Mouse (Mus musculus): ENCODE measurements around the gene Gm6502.
"Not testable (repeated sequence)": the region's sequence is repeated elsewhere in the genome, so short reads cannot be mapped to it uniquely, and the experiment has no call there.

DNA sequence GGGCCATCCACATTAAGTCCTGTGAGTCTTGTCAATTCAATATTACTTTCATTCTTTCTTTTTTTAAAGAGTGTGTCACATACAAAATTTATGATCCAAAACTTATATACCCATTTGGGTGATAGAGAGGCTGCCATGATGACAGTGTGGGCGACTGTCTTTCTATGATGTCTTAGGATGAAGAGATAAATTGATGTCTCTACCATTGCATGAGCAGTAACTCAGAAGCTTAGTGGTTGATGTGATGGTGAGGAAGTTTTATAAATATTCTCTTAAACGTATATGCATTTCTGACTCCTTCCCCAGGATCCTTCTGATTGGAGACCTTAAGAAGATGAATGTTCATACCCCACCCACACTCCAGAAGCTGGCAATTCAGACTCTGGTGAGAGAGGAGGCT is at the start of gene Gm6502:
- not testable (repeated sequence) for TF ChIP-seq CTCF (IDR thresholded peaks at IDR 0.05; ENCODE audit: low read depth, low read length); POLR2A (IDR thresholded peaks at IDR 0.05; ENCODE audit: extremely low read depth, insufficient read depth, low read length)
